Mouse (Mus musculus) ES-E14 (cell line): ENCODE results near the gene 5730522E02Rik.

Experiments used
- HCFC1 ChIP-seq: IDR thresholded peaks from 2 replicates; pipeline ENCODE4 v1.6.1; 2012; ENCODE audit warnings: low read length, inconsistent platforms, borderline replicate concordance; ENCODE audit not compliant: insufficient read depth
- ZC3H11A ChIP-seq: IDR thresholded peaks from 2 replicates; pipeline ENCODE4 v1.6.1; 2012; ENCODE audit warnings: low read depth, mild to moderate bottlenecking, inconsistent platforms, low read length, borderline replicate concordance

- no peak for TF ChIP-seq HCFC1
- TF ChIP-seq ZC3H11A, result no peak
These were observed 231.8 kb downstream of the 5730522E02Rik start for GRCm38 (mm10) chr11:25978736-25979276.
